Mouse (Mus musculus) neural tube, embryonic 13.5 days (tissue): Measurements from ENCODE around the gene Etl4. TPM values are rescaled to one million over a fixed set of nuclear protein-coding genes. Genes with fewer than 3 reads are reported as not detected.
"Not testable (repeated sequence)": the region's sequence is repeated elsewhere in the genome, so short reads cannot be mapped to it uniquely, and the experiment has no call there.

Source experiments
- ATAC-seq: fragments of 200-750 bp; cut with Nextera tagmentation; 2 replicates; pipeline ENCODE4 v1.8.0; 2017; ENCODE audit warnings: low read depth, mild to moderate bottlenecking, moderate TSS enrichment, moderate library complexity
- H3K27ac ChIP-seq: fragments of 300-500 bp; sonication (generic); replicated peaks from 2 replicates; pipeline ENCODE4 v1.5.1; 2015; ENCODE audit warnings: moderate library complexity, mild to moderate bottlenecking, inconsistent platforms
- H3K27me3 ChIP-seq: fragments of 300-500 bp; sonication (generic); 2 replicates; pipeline ENCODE4 v1.6.1; 2015; ENCODE audit warnings: mild to moderate bottlenecking, inconsistent platforms
- H3K36me3 ChIP-seq: fragments of 300-500 bp; sonication (generic); 2 replicates; pipeline ENCODE4 v1.6.1; 2015; ENCODE audit warnings: mild to moderate bottlenecking, inconsistent platforms
- H3K4me1 ChIP-seq: fragments of 300-500 bp; sonication (generic); replicated peaks from 2 replicates; pipeline ENCODE4 v1.6.1; 2015; ENCODE audit warnings: inconsistent platforms
- H3K4me2 ChIP-seq: fragments of 300-500 bp; sonication (generic); 2 replicates; pipeline ENCODE4 v1.6.1; 2015; ENCODE audit warnings: inconsistent platforms, mild to moderate bottlenecking, moderate library complexity
- H3K4me3 ChIP-seq: fragments of 300-500 bp; sonication (generic); 2 replicates; pipeline ENCODE4 v1.5.1; 2015; ENCODE audit warnings: mild to moderate bottlenecking, inconsistent platforms
- H3K9ac ChIP-seq: fragments of 300-500 bp; sonication (generic); 2 replicates; pipeline ENCODE4 v1.6.1; 2015; ENCODE audit warnings: moderate library complexity, mild to moderate bottlenecking, inconsistent platforms
- H3K9me3 ChIP-seq: fragments of 300-500 bp; sonication (generic); 2 replicates; pipeline ENCODE4 v1.6.1; 2016; ENCODE audit warnings: inconsistent platforms
- WGBS: fragments of 180-500 bp; shearing (Covaris S2); methylation state at CpG from one replicate; pipeline ENCODE4 v1.1.7; 2015; 5-methylcytosine and 5-hydroxymethylcytosine counted together
- polyA plus RNA-seq: library from polyadenylated mRNA; unstranded; fragments of >200 nt; fragmentation: Nextera tagmentation; extraction: Ambion mirVana; gene quantifications from 2 replicates; pipeline ENCODE4 v1.2.1, GENCODE M21; 2015

The Etl4 gene
- polyA plus RNA-seq, 1 experiment from 2014 or later: 5.4 TPM

- ATAC-seq: no peak
- WGBS: 21% methylated on average over 2 of the region's 2 CpGs
- H3K4me1 ChIP-seq: no peaks in the 10 kb centered on the region
- no peak overlapping the region for H3K27ac ChIP-seq
- no peak overlapping the region for H3K9ac ChIP-seq
- no peak overlapping the region for H3K4me2 ChIP-seq
- no peaks in the 10 kb centered on the region for H3K9me3 ChIP-seq
- H3K4me3 ChIP-seq: no peak overlapping the region
- H3K36me3 ChIP-seq: no peaks in the 10 kb centered on the region
- H3K27me3 ChIP-seq: no peaks in the 10 kb centered on the region
These were observed 745.7 kb downstream of the Etl4 start for GRCm38 (mm10) chr2:20655341-20655612.

GRCm38 (mm10) chr2:20657856-20658255 is 748.3 kb downstream of the Etl4 start:
- no peak overlapping the region for H3K9ac ChIP-seq
- WGBS: 92% methylated on average over 3 of the region's 3 CpGs
- H3K4me1 ChIP-seq: no peaks in the 10 kb centered on the region
- no peak overlapping the region for H3K4me2 ChIP-seq
- H3K27me3 ChIP-seq: no peaks in the 10 kb centered on the region
- ATAC-seq: no peak
- H3K27ac ChIP-seq: no peak overlapping the region
- H3K4me3 ChIP-seq: no peak overlapping the region
- no peaks in the 10 kb centered on the region for H3K36me3 ChIP-seq
- H3K9me3 ChIP-seq: no peaks in the 10 kb centered on the region

- Histone ChIP-seq H3K36me3 (no peaks in the 10 kb centered on the region), H3K27ac (no peak overlapping the region), H3K4me3 (no peak overlapping the region), H3K9ac (no peak overlapping the region), H3K4me1 (0 out of 2 replicates have a peak, but pooled peaks cover 3% of the 10 kb centered on the region), H3K9me3 (no peaks in the 10 kb centered on the region), H3K27me3 (no peaks in the 10 kb centered on the region), H3K4me2 (no peak overlapping the region)
- 91% methylated on average over 11 of the region's 11 CpGs for WGBS
- no peak for ATAC-seq
These were observed 752.3 kb downstream of the Etl4 start for GRCm38 (mm10) chr2:20661841-20662240.

GRCm38 (mm10) chr2:20662696-20663095 is 753.1 kb downstream of the Etl4 start:
- Histone ChIP-seq H3K27ac (no peak overlapping the region), H3K9me3 (no peaks in the 10 kb centered on the region), H3K4me3 (no peak overlapping the region), H3K4me1 (0 out of 2 replicates have a peak, but pooled peaks cover 3% of the 10 kb centered on the region), H3K36me3 (no peaks in the 10 kb centered on the region), H3K27me3 (no peaks in the 10 kb centered on the region), H3K9ac (no peak overlapping the region), H3K4me2 (no peak overlapping the region)
- ATAC-seq: no peak
- WGBS: 90% methylated on average over 3 of the region's 3 CpGs

- no peaks in the 10 kb centered on the region for H3K9me3 ChIP-seq
- 0 out of 2 replicates have a peak, but pooled peaks cover 3% of the 10 kb centered on the region for H3K4me1 ChIP-seq
- H3K4me2 ChIP-seq: no peak overlapping the region
- H3K36me3 ChIP-seq: no peaks in the 10 kb centered on the region
- no peak overlapping the region for H3K27ac ChIP-seq
- no peak for ATAC-seq
- 26% methylated on average over 4 of the region's 5 CpGs for WGBS
- no peak overlapping the region for H3K4me3 ChIP-seq
- no peaks in the 10 kb centered on the region for H3K27me3 ChIP-seq
- no peak overlapping the region for H3K9ac ChIP-seq
These were observed 755.9 kb downstream of the Etl4 start for GRCm38 (mm10) chr2:20665309-20665971.

GRCm38 (mm10) chr2:20666051-20666478 is 756.5 kb downstream of the Etl4 start:
- peak; percentile 50; the same call in 1 of the 2 replicates for ATAC-seq
- H3K27me3 ChIP-seq: no peaks in the 10 kb centered on the region
- no peak overlapping the region for H3K9ac ChIP-seq
- no peaks in the 10 kb centered on the region for H3K36me3 ChIP-seq
- no peak overlapping the region for H3K4me3 ChIP-seq
- H3K4me2 ChIP-seq: no peak overlapping the region
- H3K9me3 ChIP-seq: no peaks in the 10 kb centered on the region
- H3K4me1 ChIP-seq: 0 out of 2 replicates have a peak, but pooled peaks cover 3% of the 10 kb centered on the region
- H3K27ac ChIP-seq: no peak overlapping the region
- WGBS: 49% methylated on average over 2 of the region's 2 CpGs

GRCm38 (mm10) chr2:20667876-20668275 is 758.3 kb downstream of the Etl4 start:
- Histone ChIP-seq H3K27ac (no peak overlapping the region), H3K9ac (no peak overlapping the region), H3K4me3 (no peak overlapping the region), H3K9me3 (no peaks in the 10 kb centered on the region), H3K4me1 (0 out of 2 replicates have a peak, but pooled peaks cover 3% of the 10 kb centered on the region), H3K36me3 (no peaks in the 10 kb centered on the region), H3K27me3 (no peaks in the 10 kb centered on the region), H3K4me2 (no peak overlapping the region)
- no peak for ATAC-seq
- WGBS: 85% methylated on average over 3 of the region's 3 CpGs

GRCm38 (mm10) chr2:20668276-20669030 is 758.9 kb downstream of the Etl4 start:
- ATAC-seq, H3K27me3 ChIP-seq, H3K4me2 ChIP-seq, H3K27ac ChIP-seq, H3K4me3 ChIP-seq, H3K9ac ChIP-seq, H3K4me1 ChIP-seq, H3K36me3 ChIP-seq, H3K9me3 ChIP-seq: not testable (repeated sequence)
- 87% methylated on average over 12 of the region's 12 CpGs for WGBS

GRCm38 (mm10) chr2:20669367-20669766 is 759.8 kb downstream of the Etl4 start:
- Histone ChIP-seq H3K4me3 (no peak overlapping the region), H3K36me3 (no peaks in the 10 kb centered on the region), H3K4me2 (no peak overlapping the region), H3K9me3 (no peaks in the 10 kb centered on the region), H3K27ac (no peak overlapping the region), H3K4me1 (0 out of 2 replicates have a peak, but pooled peaks cover 3% of the 10 kb centered on the region), H3K27me3 (no peaks in the 10 kb centered on the region), H3K9ac (no peak overlapping the region)
- ATAC-seq: no peak
- 71% methylated on average over 4 of the region's 4 CpGs for WGBS

- WGBS: 45% methylated on average over 13 of the region's 13 CpGs
- no peaks in the 10 kb centered on the region for H3K4me1 ChIP-seq
- no peaks in the 10 kb centered on the region for H3K36me3 ChIP-seq
- H3K9ac ChIP-seq: no peak overlapping the region
- H3K4me2 ChIP-seq: no peak overlapping the region
- H3K9me3 ChIP-seq: no peaks in the 10 kb centered on the region
- no peak overlapping the region for H3K4me3 ChIP-seq
- H3K27me3 ChIP-seq: no peaks in the 10 kb centered on the region
- no peak for ATAC-seq
- H3K27ac ChIP-seq: no peak overlapping the region
These were observed 762.1 kb downstream of the Etl4 start for GRCm38 (mm10) chr2:20671546-20672255.

GRCm38 (mm10) chr2:20672281-20672680 is 762.7 kb downstream of the Etl4 start:
- Histone ChIP-seq H3K36me3 (no peaks in the 10 kb centered on the region), H3K27ac (no peak overlapping the region), H3K4me1 (no peaks in the 10 kb centered on the region), H3K9me3 (no peaks in the 10 kb centered on the region), H3K27me3 (no peaks in the 10 kb centered on the region), H3K9ac (no peak overlapping the region), H3K4me3 (no peak overlapping the region), H3K4me2 (no peak overlapping the region)
- ATAC-seq: no peak
- 92% methylated on average over 7 of the region's 7 CpGs for WGBS
